Mouse (Mus musculus): ENCODE results near the gene Tnks2. TPM values are rescaled to one million over a fixed set of nuclear protein-coding genes. Genes with fewer than 3 reads are reported as not detected.

Tnks2 gene
- polyA plus RNA-seq, 2 experiments from 2014 or later: 31.1 to 32.4 TPM

DNA sequence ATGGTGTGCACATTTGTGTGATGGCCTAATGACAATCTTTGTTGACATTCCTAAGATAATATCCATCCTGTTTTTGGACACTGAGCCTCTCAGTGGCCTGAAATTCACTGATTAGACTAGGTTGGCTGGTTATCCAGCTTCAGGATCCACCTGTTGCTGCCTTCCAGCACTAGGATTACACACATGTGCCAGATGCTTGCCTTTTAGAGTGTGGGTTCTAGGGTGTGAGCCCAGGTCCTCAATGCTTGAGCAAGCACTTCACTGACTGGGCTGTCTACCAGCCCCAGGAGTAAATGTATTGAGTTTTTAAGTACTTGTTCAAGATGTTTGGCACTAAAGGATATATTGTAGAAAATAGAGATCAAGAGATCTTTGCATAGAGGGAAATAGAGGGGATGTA lies 104.0 kb downstream of the Tnks2 start:
- ATAC-seq: no peak

DNA sequence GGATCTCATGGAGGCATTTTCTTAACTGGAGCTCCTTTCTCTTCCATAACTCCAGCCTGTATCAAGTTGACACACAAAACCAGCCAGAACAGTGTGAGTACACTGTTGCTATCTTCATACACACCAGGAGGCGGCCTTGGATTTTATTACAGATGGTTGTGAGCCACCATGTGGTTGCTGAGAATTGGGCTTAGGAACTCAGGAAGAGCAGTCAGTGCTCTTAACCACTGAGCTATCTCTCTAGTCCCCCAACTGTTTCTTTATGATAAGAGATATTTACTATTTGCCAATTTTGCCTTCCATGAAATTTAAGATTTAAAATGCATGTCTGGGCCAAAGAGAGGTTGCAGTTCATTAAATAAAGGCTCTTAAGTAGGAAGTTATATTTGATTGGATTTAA lies 106.0 kb downstream of the Tnks2 start:
- no peak for ATAC-seq

Other genes with a start within 250 kb of the Tnks2 start
- not detected for gene Ppp1r3c, start 97.6 kb upstream of the Tnks2 start, polyA plus RNA-seq (2017; shearing (Covaris generic))
- gene Fgfbp3, start 85.4 kb downstream of the Tnks2 start, polyA plus RNA-seq (2017; shearing (Covaris generic)): not detected
- gene Btaf1, start 91.8 kb downstream of the Tnks2 start, polyA plus RNA-seq (2017; shearing (Covaris generic)): 1 to 10 TPM; 8.2 to 9.1 TPM

Measured in activated CD4-positive, CD25-positive, alpha-beta regulatory T cell, adult 4 months (primary cell).